10 mouse cellular contexts compared by ENCODE assay signal in the genomic region with DNA sequence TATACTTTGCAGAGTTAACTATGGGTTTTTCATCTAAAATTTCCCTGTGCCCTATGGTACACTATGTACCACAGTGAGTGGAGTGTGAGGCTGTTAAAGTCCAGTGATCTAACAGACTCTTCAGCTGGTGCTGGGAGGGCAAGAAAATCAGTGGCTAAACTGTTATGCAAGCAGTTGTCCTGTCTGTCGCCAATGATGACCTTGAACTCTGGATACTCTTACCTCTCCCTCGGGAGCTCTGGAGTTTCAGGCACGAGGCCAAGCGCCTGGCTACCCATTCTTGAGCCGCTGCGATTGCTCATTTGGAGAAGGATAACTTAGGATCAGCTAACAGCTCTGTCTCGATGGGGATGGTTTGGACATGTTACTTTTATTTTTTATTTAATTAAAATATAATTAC. TPM values are rescaled to one million over a fixed set of nuclear protein-coding genes. Genes with fewer than 3 reads are reported as not detected.
A peak's percentile ranks its signal among the peaks of the same experiment; 100 is the strongest.
DNase-seq lines count a peak whose midpoint lies in the region; ATAC-seq and TF ChIP-seq lines count a peak whose summit lies in the region.
"Had no signal": no experiment of that assay in that cellular context is flagged by ENCODE, and none has a peak within 500 bp of the region (broad histone marks: within the 10 kb centered on the region; RNA-seq: fewer than 3 reads in every experiment).

No protein-coding gene starts in this region.

- no peaks in the 10 kb centered on the region for H3K36me3 ChIP-seq in midbrain, embryonic 16.5 days (ENCODE audit: control insufficient read depth, insufficient read depth, low read length)
- H3K36me3 ChIP-seq: liver, embryonic 13.5 days had no signal

- H3K9me3 ChIP-seq in midbrain, embryonic 16.5 days (replicated peaks; ENCODE audit: control insufficient read depth, low read length, poor library complexity, severe bottlenecking), result no peaks in the 10 kb centered on the region
- H3K9me3 ChIP-seq: liver, embryonic 13.5 days had no signal

- no peak overlapping the region for H3K4me2 ChIP-seq in midbrain, embryonic 16.5 days (ENCODE audit: low read length)
- H3K4me2 ChIP-seq: liver, embryonic 13.5 days had no signal

- no peak overlapping the region for H3K9ac ChIP-seq in midbrain, embryonic 16.5 days (ENCODE audit: low read depth, low read length)
- H3K9ac ChIP-seq: liver, embryonic 13.5 days had no signal

- peak overlapping the region; percentile 67 for H3K27ac ChIP-seq in gastrocnemius, adult 2 months
- H3K27ac ChIP-seq in midbrain, embryonic 16.5 days (ENCODE audit: low read length), result no peak overlapping the region
- H3K27ac ChIP-seq: liver, embryonic 13.5 days had no signal

- no peaks in the 10 kb centered on the region for H3K27me3 ChIP-seq in midbrain, embryonic 16.5 days (ENCODE audit: control insufficient read depth, insufficient read depth, low read depth, low read length)
- H3K27me3 ChIP-seq: liver, embryonic 13.5 days had no signal

- no peak for TF ChIP-seq CTCF in gastrocnemius, adult 2 months (IDR thresholded peaks at IDR 0.05)

- intact Hi-C loops in gastrocnemius, adult 2 months (cut with DNase I), result loop anchor here (5.0 kb wide), 1 partner anchor 36 kb away; no protein-coding TSS in a partner anchor
- intact Hi-C loops in heart, postnatal 25 days (cut with DNase I), result no loop called here

- WGBS in midbrain, embryonic 16.5 days, result 83% methylated on average over 7 of the region's 7 CpGs

- DNase-seq in ovary, postnatal 36 days (ENCODE audit: low spot score), result peak; percentile 43
- DNase-seq in ovary, postnatal 14 days (ENCODE audit: low spot score), result no peak
- peak; percentile 68 for DNase-seq in gastrocnemius, adult 2 months
- peak; percentile 12 for DNase-seq in heart, postnatal 25 days (ENCODE audit: low spot score)
- no peak for DNase-seq in spleen, adult 12 weeks (ENCODE audit: low spot score)
- DNase-seq in right cerebral cortex, postnatal 36 days (ENCODE audit: low spot score in 2 of 2), result no peak
- DNase-seq: cerebellum, postnatal 25 days; liver, embryonic 13.5 days had no signal

- no peak overlapping the region for H3K4me3 ChIP-seq in gastrocnemius, adult 2 months
- H3K4me3 ChIP-seq in midbrain, embryonic 16.5 days (ENCODE audit: low read depth, low read length), result no peak overlapping the region
- H3K4me3 ChIP-seq: erythroblast, embryonic 14.5 days; liver, embryonic 13.5 days had no signal

- no peaks in the 10 kb centered on the region for H3K4me1 ChIP-seq in midbrain, embryonic 16.5 days (ENCODE audit: control insufficient read depth, insufficient read depth, low read length)

- no peak for ATAC-seq in midbrain, embryonic 16.5 days

RNA-seq across cellular contexts. Expression of a gene that starts 18.1 kb away (rescaled TPM):
- 10 to 100 TPM; 61.8 to 68.6 TPM for total RNA-seq in gastrocnemius, adult 2 months (2021)
- 10 to 100 TPM; 45.3 to 53.2 TPM for total RNA-seq in heart, postnatal 25 days (2021)
- polyA plus RNA-seq in midbrain, embryonic 16.5 days (2015; fragmentation: Nextera tagmentation; extraction: Ambion mirVana), result 33.3 and 35.7 TPM in 2 replicates

RNA-seq across cellular contexts. Expression of a gene that starts 57.4 kb away (rescaled TPM):
- 1 to 10 TPM; 8.3 to 9.1 TPM for total RNA-seq in gastrocnemius, adult 2 months (2021)
- 1 to 10 TPM; 7.0 to 7.2 TPM for total RNA-seq in heart, postnatal 25 days (2021)
- 10.8 and 12.3 TPM in 2 replicates for polyA plus RNA-seq in midbrain, embryonic 16.5 days (2015; fragmentation: Nextera tagmentation; extraction: Ambion mirVana)

Comparison
In these comparisons a context has a peak if more than half of its experiments do, and no peak if none do; other contexts are left out.
1. DNase-seq: peak in ovary, postnatal 36 days (single experiment), gastrocnemius, adult 2 months (single experiment) and heart, postnatal 25 days (single experiment); none in ovary, postnatal 14 days (single experiment), spleen, adult 12 weeks (single experiment) and right cerebral cortex, postnatal 36 days (0 of 2).